Mouse (Mus musculus): ENCODE measurements around the gene Pmel.

Pmel gene

GRCm38 (mm10) chr10:128695411-128695991 is 8.5 kb upstream of the Pmel start:
- CTCF ChIA-PET = interaction anchor here in 2 of 4 experiments (1.5 to 2.6 kb wide), 6 partner anchors 10 to 90 kb away, joined by 3 to 12 read pairs (median 6); partner anchors contain the start of genes Suox (in 2 of the 2) and Cdk2 (in 1 of the 2)
- POLR2A ChIA-PET = interaction anchor here (0.5 to 12.4 kb wide), 74 partner anchors 8 to 1406 kb away, joined by 3 to 197 read pairs (median 5); partner anchors contain the start of genes Cdk2 (in 3 of the 4), Cd63 (in 2 of the 4), Naca (in 2 of the 4) and Pa2g4 (in 2 of the 4)

- ChIA-PET CTCF (interaction anchor here (0.5 to 2.6 kb wide), 14 partner anchors 9 to 263 kb away, joined by 3 to 12 read pairs (median 5); partner anchors contain the start of genes Suox (in 2 of the 4) and Cdk2 (in 1 of the 4)), POLR2A (interaction anchor here (0.5 to 12.4 kb wide), 107 partner anchors 9 to 1406 kb away, joined by 3 to 197 read pairs (median 4); partner anchors contain the start of genes Cdk2 (in 3 of the 4), Pym1 (in 3 of the 4), Zc3h10 (in 3 of the 4) and Bloc1s1 (in 2 of the 4))
Observed at GRCm38 (mm10) chr10:128695992-128696807, 7.8 kb upstream of the Pmel start, which contains the start of gene Rab5b. Gene Rab5b, minus strand, starts transcription at chr10:128696264.

- ChIA-PET POLR2A (interaction anchor here (0.5 to 12.4 kb wide), 35 partner anchors 8 to 530 kb away, joined by 3 to 197 read pairs (median 4); partner anchors contain the start of genes Cdk2 (in 3 of the 4), Pym1 (in 2 of the 4), Dgka (in 1 of the 4) and Dnajc14 (in 1 of the 4)), CTCF (interaction anchor here in 3 of 4 experiments (0.5 to 2.6 kb wide), 9 partner anchors 8 to 119 kb away, joined by 3 to 12 read pairs (median 5); partner anchors contain the start of genes Cdk2 (in 1 of the 3) and Suox (in 1 of the 3))
Observed at GRCm38 (mm10) chr10:128697072-128697725, 6.8 kb upstream of the Pmel start.

GRCm38 (mm10) chr10:128699006-128699405 is 5.0 kb upstream of the Pmel start:
- ChIA-PET POLR2A (interaction anchor here in 3 of 4 experiments (0.5 to 12.4 kb wide), 18 partner anchors 8 to 429 kb away, joined by 3 to 197 read pairs (median 4); partner anchors contain the start of genes Pym1 (in 2 of the 3), Dgka (in 1 of the 3) and Stat2 (in 1 of the 3)), CTCF (no interaction called here)

GRCm38 (mm10) chr10:128699611-128700010 is 4.4 kb upstream of the Pmel start:
- ChIA-PET POLR2A (interaction anchor here in 3 of 4 experiments (0.6 to 12.4 kb wide), 19 partner anchors 9 to 429 kb away, joined by 3 to 197 read pairs (median 4); partner anchors contain the start of genes Pym1 (in 2 of the 3), Dgka (in 1 of the 3), Pa2g4 (in 1 of the 3) and Stat2 (in 1 of the 3)), CTCF (interaction anchor here in 2 of 4 experiments (0.6 kb wide), 2 partner anchors 84 to 1624 kb away, joined by 3 to 5 read pairs; partner anchors contain the start of gene Agap2 (in 1 of the 2))

GRCm38 (mm10) chr10:128700712-128701111 is 3.3 kb upstream of the Pmel start:
- CTCF ChIA-PET = interaction anchor here in 1 of 4 experiments (0.6 kb wide), 1 partner anchor 90 kb away, joined by 3 read pairs; no protein-coding TSS in a partner anchor
- POLR2A ChIA-PET = interaction anchor here (0.6 to 12.4 kb wide), 18 partner anchors 11 to 617 kb away, joined by 3 to 197 read pairs (median 5); partner anchors contain the start of genes Pa2g4 (in 2 of the 4), Atp5b (in 1 of the 4), Pym1 (in 1 of the 4) and Suox (in 1 of the 4)

- ChIA-PET POLR2A (interaction anchor here in 2 of 4 experiments (0.7 to 12.4 kb wide), 15 partner anchors 9 to 218 kb away, joined by 3 to 197 read pairs (median 7); partner anchors contain the start of genes Pa2g4 (in 1 of the 2) and Pym1 (in 1 of the 2)), CTCF (no interaction called here)
Observed at GRCm38 (mm10) chr10:128702328-128703007, 1.5 kb upstream of the Pmel start.

- CTCF ChIA-PET = interaction anchor here in 3 of 4 experiments (0.5 to 2.1 kb wide), 10 partner anchors 8 to 400 kb away, joined by 3 to 11 read pairs (median 4); partner anchors contain the start of gene Rab5b (in 1 of the 3)
- POLR2A ChIA-PET = interaction anchor here in 3 of 4 experiments (0.5 to 12.4 kb wide), 63 partner anchors 7 to 613 kb away, joined by 3 to 197 read pairs (median 5); partner anchors contain the start of genes Pa2g4 (in 3 of the 3), Rab5b (in 3 of the 3), Dgka (in 2 of the 3) and Pym1 (in 2 of the 3)
Observed at GRCm38 (mm10) chr10:128704491-128705316, 709 bp downstream of the Pmel start, which contains the start of gene Cdk2. Gene Cdk2, minus strand, starts transcription at chr10:128705031.

GRCm38 (mm10) chr10:128705317-128705693 is 1.3 kb downstream of the Pmel start:
- ChIA-PET CTCF (interaction anchor here in 3 of 4 experiments (0.6 to 2.1 kb wide), 10 partner anchors 9 to 399 kb away, joined by 3 to 11 read pairs (median 4); partner anchors contain the start of gene Rab5b (in 1 of the 3)), POLR2A (interaction anchor here in 3 of 4 experiments (0.5 to 12.4 kb wide), 62 partner anchors 7 to 614 kb away, joined by 3 to 197 read pairs (median 5); partner anchors contain the start of genes Pa2g4 (in 3 of the 3), Rab5b (in 3 of the 3), Dgka (in 2 of the 3) and Pym1 (in 2 of the 3))

GRCm38 (mm10) chr10:128711318-128711717 is 7.3 kb downstream of the Pmel start:
- CTCF ChIA-PET = interaction anchor here (0.6 to 2.0 kb wide), 16 partner anchors 10 to 229 kb away, joined by 3 to 7 read pairs (median 4); partner anchors contain the start of genes Dgka (in 1 of the 4), Rab5b (in 1 of the 4) and Suox (in 1 of the 4)
- POLR2A ChIA-PET = interaction anchor here (0.5 to 8.7 kb wide), 84 partner anchors 9 to 1456 kb away, joined by 3 to 197 read pairs (median 5); partner anchors contain the start of genes Rab5b (in 3 of the 4), Bloc1s1 (in 2 of the 4), Dnajc14 (in 2 of the 4) and Esyt1 (in 2 of the 4)

GRCm38 (mm10) chr10:128715559-128716537 is 11.9 kb downstream of the Pmel start:
- ChIA-PET CTCF (interaction anchor here (0.5 to 1.4 kb wide), 7 partner anchors 16 to 497 kb away, joined by 3 to 5 read pairs (median 3); no protein-coding TSS in a partner anchor), POLR2A (interaction anchor here in 3 of 4 experiments (0.6 to 8.7 kb wide), 38 partner anchors 8 to 347 kb away, joined by 3 to 197 read pairs (median 4); partner anchors contain the start of genes Cdk2 (in 3 of the 3), Pmel (in 2 of the 3), Pym1 (in 2 of the 3) and Rab5b (in 2 of the 3))

- ChIA-PET CTCF (interaction anchor here in 2 of 4 experiments (0.7 to 1.0 kb wide), 6 partner anchors 15 to 208 kb away, joined by 3 to 6 read pairs (median 5); no protein-coding TSS in a partner anchor), POLR2A (interaction anchor here in 3 of 4 experiments (0.6 to 1.3 kb wide), 4 partner anchors 10 to 79 kb away, joined by 3 to 7 read pairs (median 4); partner anchors contain the start of gene Rab5b (in 1 of the 3))
Observed at GRCm38 (mm10) chr10:128725466-128725865, 21.5 kb downstream of the Pmel start.

- POLR2A ChIA-PET = interaction anchor here in 2 of 4 experiments (0.7 to 1.8 kb wide), 6 partner anchors 9 to 190 kb away, joined by 3 to 10 read pairs (median 3); no protein-coding TSS in a partner anchor
- CTCF ChIA-PET = interaction anchor here in 1 of 4 experiments (1.5 kb wide), 1 partner anchor 16 kb away, joined by 5 read pairs; the partner anchor contains the start of gene Dgka
Observed at GRCm38 (mm10) chr10:128728059-128728458, 24.1 kb downstream of the Pmel start.

Data from embryonic stem cell, embryonic (primary cell).